Mouse (Mus musculus): ENCODE results near the gene Dph6.
"Not testable (repeated sequence)": the region's sequence is repeated elsewhere in the genome, so short reads cannot be mapped to it uniquely, and the experiment has no call there.

Gene Dph6

DNA sequence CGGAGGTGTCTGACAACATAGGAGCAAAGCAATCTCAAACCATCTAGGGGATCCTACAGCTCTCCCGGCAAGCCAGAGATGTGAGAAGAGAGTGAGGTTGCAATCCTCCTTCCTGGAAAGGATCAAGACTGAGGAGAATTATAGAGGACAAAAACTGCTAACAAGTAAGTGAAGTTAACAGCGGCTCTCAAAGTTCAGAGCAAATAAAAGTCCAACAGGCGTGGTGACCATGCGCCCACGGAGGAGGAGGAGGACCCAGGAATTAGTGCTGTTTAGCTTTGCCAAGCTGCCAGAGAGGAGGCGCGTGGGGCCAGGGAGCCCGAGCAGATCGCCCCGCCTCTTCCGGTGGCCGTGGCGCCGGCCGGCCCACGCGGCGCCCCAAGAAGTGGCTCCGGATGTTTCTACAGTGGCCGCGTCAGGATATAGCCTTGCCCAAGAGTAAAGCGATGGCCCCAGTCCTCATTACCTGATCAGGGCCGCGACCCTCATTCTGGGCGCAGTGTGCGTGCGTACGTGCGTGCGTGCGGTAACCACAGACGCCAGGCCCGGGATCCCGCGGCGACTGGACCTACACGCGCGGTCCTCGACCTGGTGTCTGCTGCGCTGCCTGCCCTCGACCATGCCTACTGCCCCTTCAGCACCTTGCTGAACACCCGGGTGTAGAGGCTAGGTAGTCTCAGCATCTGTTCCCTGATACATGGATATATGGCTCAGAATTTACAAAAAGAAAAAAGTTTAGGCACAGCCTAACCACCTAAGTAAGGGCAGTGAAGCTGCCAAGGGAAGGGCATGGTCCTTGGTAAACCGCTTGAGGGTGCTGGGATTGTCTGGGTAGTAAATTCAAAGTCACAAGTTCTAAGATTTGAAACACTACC lies at the start of gene Dph6:
Gene Dph6 (minus strand): TSS at position 600 of the 875 bp plus-strand sequence.
- peak; percentile 92 for DNase-seq (ENCODE audit: low read depth, low spot score)

GRCm38 (mm10) chr2:114700966-114701685 lies 46.4 kb upstream of the Dph6 start:
- no peak for DNase-seq (ENCODE audit: low read depth, low spot score)

DNA sequence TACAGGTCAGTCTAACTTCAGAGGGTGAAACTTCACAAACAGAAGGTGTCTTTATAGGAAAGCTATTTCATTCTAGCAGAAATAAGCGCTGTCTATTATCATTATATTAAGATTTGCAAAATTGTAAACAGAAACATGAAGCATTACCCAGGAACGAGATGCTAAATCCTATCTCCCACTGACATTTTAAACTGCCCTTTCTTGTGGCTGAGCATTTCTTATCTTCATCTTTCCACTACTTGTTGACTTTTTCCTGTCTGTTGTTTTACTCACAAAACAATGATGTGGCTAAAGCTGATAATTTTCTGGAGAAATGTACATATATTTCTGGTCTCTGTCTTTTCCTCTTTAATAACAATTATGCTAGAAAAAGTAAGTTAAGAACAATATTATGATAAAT lies 36.8 kb upstream of the Dph6 start:
- no peak for DNase-seq (ENCODE audit: low read depth, low spot score)

GRCm38 (mm10) chr2:114687483-114687882 lies 32.7 kb upstream of the Dph6 start:
- no peak for DNase-seq (ENCODE audit: low read depth, low spot score)

GRCm38 (mm10) chr2:114687081-114687480 lies 32.3 kb upstream of the Dph6 start:
- DNase-seq (ENCODE audit: low read depth, low spot score): no peak

DNA sequence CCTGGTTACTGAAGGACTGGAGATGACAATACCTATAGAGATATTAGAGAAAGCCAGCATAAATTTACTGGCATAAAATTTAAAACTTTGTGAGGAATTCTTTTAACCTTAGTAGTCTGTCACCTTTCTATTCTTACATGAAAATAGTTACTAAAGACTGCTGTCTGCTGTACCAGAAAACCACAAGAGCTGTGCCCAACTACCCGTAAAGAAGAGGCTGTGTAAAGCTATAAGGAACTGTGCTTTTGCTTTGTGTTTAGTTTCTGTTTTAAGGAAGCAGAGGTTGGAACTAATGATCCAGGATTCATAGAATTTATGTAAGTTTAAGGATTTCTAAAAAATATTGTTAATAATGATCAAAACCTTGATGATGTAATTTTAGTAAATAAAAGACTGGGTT lies 19.1 kb upstream of the Dph6 start:
- DNase-seq (ENCODE audit: low read depth, low spot score): no peak

- DNase-seq (ENCODE audit: low read depth, low spot score): no peak
Measured at GRCm38 (mm10) chr2:114670983-114671382, 16.2 kb upstream of the Dph6 start.

- DNase-seq (ENCODE audit: low read depth, low spot score): no peak
Measured at GRCm38 (mm10) chr2:114658954-114659353, 4.2 kb upstream of the Dph6 start.

- DNase-seq (ENCODE audit: low read depth, low spot score): peak; percentile 11
Measured at GRCm38 (mm10) chr2:114646240-114646639, 8.5 kb downstream of the Dph6 start.

DNA sequence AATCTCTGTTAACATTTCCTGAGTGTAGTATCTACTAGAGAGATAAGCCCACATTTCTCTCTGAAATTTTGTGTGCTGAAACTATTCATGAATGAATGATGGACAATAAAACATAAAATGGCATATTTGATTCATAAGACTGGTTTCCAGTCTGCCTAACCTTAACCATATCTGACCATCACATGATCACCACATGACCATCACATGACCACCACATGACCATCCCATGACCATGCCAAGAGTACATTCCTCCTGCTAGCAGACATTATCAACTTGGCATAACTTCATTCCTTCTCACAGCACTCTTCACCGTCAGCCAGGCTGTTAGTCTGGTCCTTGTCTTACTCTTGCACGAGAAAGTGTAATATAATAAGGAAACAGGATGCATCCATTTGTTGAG lies 10.9 kb downstream of the Dph6 start:
- DNase-seq (ENCODE audit: low read depth, low spot score): no peak

DNA sequence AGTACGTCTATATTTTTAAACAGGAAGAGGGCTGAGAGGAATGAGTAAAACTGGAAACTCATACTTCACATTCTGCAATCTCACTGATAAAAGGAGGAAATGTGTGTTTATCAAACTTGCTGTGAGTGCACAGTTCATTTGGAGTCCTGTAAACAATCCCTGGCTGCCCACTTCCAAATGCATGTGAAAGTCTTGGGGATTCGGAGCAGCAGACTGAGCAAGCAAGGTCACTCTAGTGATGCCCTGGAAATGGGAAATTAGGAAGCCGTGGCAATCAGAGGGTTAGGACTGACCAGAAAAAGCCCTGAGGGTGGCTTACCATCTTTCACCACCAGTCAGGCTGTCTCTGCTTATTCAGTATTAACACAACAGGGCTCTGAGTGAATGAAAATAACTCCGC lies 30.1 kb downstream of the Dph6 start:
- no peak for DNase-seq (ENCODE audit: low read depth, low spot score)

- DNase-seq (ENCODE audit: low read depth, low spot score): no peak
Measured at GRCm38 (mm10) chr2:114622550-114622939, 32.2 kb downstream of the Dph6 start.

DNA sequence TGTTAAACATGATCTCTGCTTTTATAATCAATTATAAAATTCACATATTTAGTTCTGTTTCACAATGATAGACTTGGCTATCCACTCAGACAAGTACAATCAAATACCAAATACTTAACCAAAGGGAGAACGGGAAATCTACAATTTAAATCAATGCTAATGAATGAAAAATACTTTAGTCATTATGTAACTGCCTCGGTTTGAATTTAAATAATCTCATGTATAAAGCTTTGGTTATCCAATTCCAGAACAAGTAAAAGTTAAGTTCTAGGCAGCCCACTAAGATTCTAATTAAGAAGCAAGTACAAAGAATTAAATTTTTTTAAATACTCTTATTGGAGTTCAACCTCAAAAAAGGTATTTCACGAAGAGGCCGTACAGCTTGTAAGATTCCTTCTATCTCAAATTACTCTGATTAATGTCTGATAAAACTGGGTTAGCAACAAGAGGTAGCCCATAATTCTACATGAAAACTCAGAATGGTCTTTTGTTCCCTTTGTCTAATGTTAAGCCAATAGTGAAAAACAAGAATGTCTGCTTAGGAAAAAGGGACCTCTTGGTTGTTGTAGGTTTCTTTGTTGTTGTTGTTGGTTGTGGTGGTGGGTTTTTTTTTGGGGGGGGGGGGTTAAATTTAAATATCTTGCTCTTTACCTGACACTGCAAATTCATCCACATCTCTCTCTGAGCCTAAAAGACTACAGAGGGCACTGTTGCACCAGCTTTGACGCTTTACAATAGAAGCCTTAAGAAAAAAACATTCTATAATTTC lies 32.8 kb downstream of the Dph6 start:
- no peak for DNase-seq (ENCODE audit: low read depth, low spot score)

GRCm38 (mm10) chr2:114611576-114611975 lies 43.2 kb downstream of the Dph6 start:
- no peak for DNase-seq (ENCODE audit: low read depth, low spot score)

DNA sequence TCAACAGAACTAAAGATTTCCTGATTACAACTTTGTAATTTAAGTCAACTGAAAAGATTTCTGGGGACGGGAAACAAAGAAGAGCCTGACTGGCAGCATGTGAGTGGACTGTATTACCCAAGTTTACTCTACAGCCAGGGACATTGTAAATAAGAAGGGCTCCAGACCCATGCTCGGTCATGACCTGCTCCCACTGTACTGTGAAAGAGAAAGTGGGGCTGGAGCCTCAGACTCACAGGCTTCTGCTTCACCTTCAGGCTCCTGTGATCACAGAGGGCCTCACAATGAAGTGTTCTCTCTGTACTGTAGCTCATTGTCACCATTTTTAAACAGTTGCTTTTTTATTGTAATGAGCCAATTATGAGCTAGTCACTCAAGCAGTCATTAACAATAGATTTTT lies 44.7 kb downstream of the Dph6 start:
- no peak for DNase-seq (ENCODE audit: low read depth, low spot score)

- not testable (repeated sequence) for DNase-seq (ENCODE audit: low read depth, low spot score)
Measured at GRCm38 (mm10) chr2:114605202-114605601, 49.6 kb downstream of the Dph6 start.

DNA sequence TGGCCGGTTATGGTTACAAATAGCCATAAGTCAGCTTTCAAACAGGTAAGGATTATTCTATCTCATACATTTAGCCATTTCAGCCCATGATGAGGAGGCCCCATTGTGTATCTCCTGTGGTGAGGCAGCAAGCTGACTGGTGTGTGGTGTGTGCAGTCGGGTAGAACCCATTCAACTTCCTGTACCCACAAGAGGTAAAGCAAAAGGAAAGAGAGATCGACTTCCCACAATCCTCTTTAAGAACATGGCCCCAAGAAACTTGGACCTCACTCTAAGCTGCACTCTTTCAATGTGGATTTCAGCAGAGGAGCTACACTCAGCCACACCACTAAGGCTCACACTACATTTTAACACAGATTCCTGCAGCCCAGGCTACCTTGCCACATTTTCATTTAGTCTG lies 53.6 kb downstream of the Dph6 start:
- DNase-seq (ENCODE audit: low read depth, low spot score): no peak

- no peak for DNase-seq (ENCODE audit: low read depth, low spot score)
Measured at GRCm38 (mm10) chr2:114599793-114600192, 55.0 kb downstream of the Dph6 start.

DNA sequence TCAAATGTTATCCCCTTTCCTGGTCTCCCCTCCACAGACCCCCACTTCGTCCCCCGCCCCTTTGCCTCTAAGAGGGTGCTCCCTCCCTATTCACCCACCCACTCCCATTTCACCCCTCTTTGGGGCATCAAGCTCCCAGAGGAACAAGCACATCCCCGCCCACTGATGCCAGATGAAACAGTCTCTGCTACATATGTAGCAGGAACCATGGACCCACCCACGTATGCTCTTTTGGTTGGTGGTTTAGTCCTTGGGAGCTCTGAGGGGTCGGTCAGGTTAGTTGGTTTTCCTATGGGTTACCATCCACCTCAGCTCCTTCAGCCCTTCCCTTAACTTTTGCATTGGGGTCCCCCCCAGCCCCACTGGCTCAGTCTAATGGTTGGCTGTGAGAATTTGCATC lies 61.4 kb downstream of the Dph6 start:
- DNase-seq (ENCODE audit: low read depth, low spot score): no peak

DNA sequence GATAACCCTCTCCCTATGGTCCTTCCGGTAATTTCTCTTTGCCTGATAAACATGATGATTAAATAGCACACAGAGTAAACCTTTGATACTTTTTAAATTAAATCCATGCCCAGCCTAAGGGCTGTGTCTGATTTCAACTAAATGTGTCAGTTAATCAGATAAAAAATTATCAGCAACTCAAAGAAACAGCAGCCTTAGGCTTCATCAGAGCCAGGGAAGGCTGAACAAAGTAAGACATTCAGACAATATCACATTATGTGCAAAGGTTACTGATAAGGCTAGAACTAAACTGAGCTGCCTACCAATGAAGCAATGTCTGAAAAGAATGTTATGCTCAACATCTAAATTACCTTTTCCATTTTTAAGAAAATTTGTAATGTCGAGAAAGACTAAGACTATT lies 74.0 kb downstream of the Dph6 start:
- no peak for DNase-seq (ENCODE audit: low read depth, low spot score)

GRCm38 (mm10) chr2:114543000-114543622 lies 111.7 kb downstream of the Dph6 start:
- no peak for DNase-seq (ENCODE audit: low read depth, low spot score)

- DNase-seq (ENCODE audit: low read depth, low spot score): no peak
Measured at GRCm38 (mm10) chr2:114542325-114542724, 112.4 kb downstream of the Dph6 start.

All from ZHBTc4 (cell line).